Mouse (Mus musculus) lung, postnatal 0 days (tissue): Measurements from ENCODE around the gene Rel. TPM values are rescaled to one million over a fixed set of nuclear protein-coding genes. Genes with fewer than 3 reads are reported as not detected.
"Not testable (repeated sequence)": the region's sequence is repeated elsewhere in the genome, so short reads cannot be mapped to it uniquely, and the experiment has no call there.

Source experiments
- ATAC-seq: fragments of 200-750 bp; cut with Nextera tagmentation; 2 replicates; pipeline ENCODE4 v1.8.0; 2017; ENCODE audit warnings: moderate library complexity
- DNase-seq: peaks from one replicate; pipeline ENCODE4 v3.0.0-alpha.2; 2016; ENCODE audit warnings: low spot score
- H3K27ac ChIP-seq: fragments of 300-500 bp; sonication (generic); 2 replicates; pipeline ENCODE4 v1.5.1; 2014; ENCODE audit warnings: antibody characterized with exemption, mild to moderate bottlenecking, low read length, mixed read lengths
- H3K27me3 ChIP-seq: fragments of 300-500 bp; sonication (generic); replicated peaks from 2 replicates; pipeline ENCODE4 v1.6.1; 2014; ENCODE audit warnings: low read length, mixed read lengths; ENCODE audit not compliant: insufficient read depth
- H3K36me3 ChIP-seq: fragments of 300-500 bp; sonication (generic); 2 replicates; pipeline ENCODE4 v1.6.1; 2014; ENCODE audit warnings: low read length, mixed read lengths; ENCODE audit not compliant: insufficient read depth
- H3K4me1 ChIP-seq: fragments of 300-500 bp; sonication (generic); 2 replicates; pipeline ENCODE4 v1.6.1; 2014; ENCODE audit warnings: antibody characterized with exemption, low read depth, low read length, mixed read lengths; ENCODE audit not compliant: insufficient read depth
- H3K4me2 ChIP-seq: fragments of 300-500 bp; sonication (generic); replicated peaks from 2 replicates; pipeline ENCODE4 v1.6.1; 2014; ENCODE audit warnings: low read depth, mild to moderate bottlenecking, low read length, moderate library complexity, mixed read lengths
- H3K4me3 ChIP-seq: fragments of 300-500 bp; sonication (generic); 2 replicates; pipeline ENCODE4 v1.5.1; 2014; ENCODE audit warnings: low read depth, low read length
- H3K9ac ChIP-seq: fragments of 300-500 bp; sonication (generic); replicated peaks from 2 replicates; pipeline ENCODE4 v1.6.1; 2014; ENCODE audit warnings: low read depth, mild to moderate bottlenecking
- H3K9me3 ChIP-seq: fragments of 300-500 bp; sonication (generic); 2 replicates; pipeline ENCODE4 v1.6.1; 2016; ENCODE audit warnings: low read length, mixed read lengths
- CTCF ChIP-seq: IDR thresholded peaks from 2 replicates; pipeline ENCODE4 v1.5.1; 2016; ENCODE audit warnings: antibody characterized with exemption, mild to moderate bottlenecking
- EP300 ChIP-seq: IDR thresholded peaks from 2 replicates; pipeline ENCODE4 v1.6.1; 2016; ENCODE audit warnings: antibody characterized with exemption, mild to moderate bottlenecking, control low read depth
- WGBS: fragments of 180-500 bp; shearing (Covaris S2); extraction: QIAGEN DNeasy Blood & Tissue Kit; methylation state at CpG from one replicate; pipeline ENCODE4 v1.1.7; 2014; 5-methylcytosine and 5-hydroxymethylcytosine counted together
- polyA plus RNA-seq: library from polyadenylated mRNA; unstranded; fragments of >200 nt; fragmentation: Nextera tagmentation; extraction: Ambion mirVana; gene quantifications from 2 replicates; pipeline ENCODE4 v1.2.1, GENCODE M21; 2015

The Rel gene
- polyA plus RNA-seq, 1 experiment from 2014 or later, result 1.1 TPM

DNA sequence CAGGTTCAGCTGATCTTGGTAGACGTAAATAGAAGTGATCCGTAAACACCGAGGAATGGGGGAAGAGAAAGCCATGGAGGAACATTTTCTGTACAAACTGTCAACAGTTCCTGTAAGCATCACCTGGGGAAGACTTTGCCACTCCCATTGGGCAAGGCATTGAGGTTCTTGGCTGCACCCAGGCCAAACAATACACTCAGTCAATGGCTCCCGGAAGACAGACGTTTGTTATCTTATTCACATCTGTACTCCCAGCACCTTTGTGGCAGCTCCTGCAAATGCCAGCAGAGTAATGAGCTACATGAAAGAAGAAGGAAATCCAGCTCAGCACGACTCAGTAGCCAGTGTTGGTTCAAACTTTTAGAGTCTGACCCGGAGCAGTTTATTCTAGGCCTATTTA is 31.1 kb upstream of the Rel start:
- ATAC-seq, result no peak
- no peaks in the 10 kb centered on the region for H3K27me3 ChIP-seq

DNA sequence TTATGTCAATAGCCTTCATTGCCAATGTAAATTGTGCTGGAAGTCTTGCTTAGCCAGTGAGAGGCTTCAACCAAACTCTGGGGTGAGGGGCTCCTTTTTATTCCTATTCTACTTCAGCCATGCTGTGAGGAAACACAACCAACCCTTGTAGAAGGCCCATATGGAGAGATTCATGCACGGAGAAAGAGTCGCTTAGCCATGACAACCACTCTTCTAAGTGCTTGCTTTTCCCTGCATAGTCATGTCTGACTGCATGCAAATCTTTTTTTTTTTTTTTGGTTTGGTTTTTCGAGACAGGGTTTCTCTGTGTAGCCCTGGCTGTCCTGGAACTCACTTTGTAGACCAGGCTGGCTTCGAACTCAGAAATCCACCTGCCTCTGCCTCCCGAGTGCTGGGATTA is 12.9 kb upstream of the Rel start:
- H3K9me3 ChIP-seq, H3K27me3 ChIP-seq, DNase-seq, H3K27ac ChIP-seq, H3K36me3 ChIP-seq, H3K9ac ChIP-seq, H3K4me1 ChIP-seq, ATAC-seq, H3K4me2 ChIP-seq, H3K4me3 ChIP-seq: not testable (repeated sequence)
- 86% methylated on average over 5 of the region's 5 CpGs for WGBS

More for the DNA sequence above, 31.1 kb upstream of the Rel start:
- H3K27ac ChIP-seq, result no peak overlapping the region
- no peak for DNase-seq
- TF ChIP-seq CTCF, result no peak
- TF ChIP-seq EP300, result no peak
- H3K9ac ChIP-seq, result no peak overlapping the region
- no peaks in the 10 kb centered on the region for H3K36me3 ChIP-seq
- no peaks in the 10 kb centered on the region for H3K9me3 ChIP-seq
- H3K4me3 ChIP-seq, result no peak overlapping the region
- no peaks in the 10 kb centered on the region for H3K4me1 ChIP-seq
- H3K4me2 ChIP-seq, result no peak overlapping the region
- WGBS, result 51% methylated on average over 7 of the region's 7 CpGs

DNA sequence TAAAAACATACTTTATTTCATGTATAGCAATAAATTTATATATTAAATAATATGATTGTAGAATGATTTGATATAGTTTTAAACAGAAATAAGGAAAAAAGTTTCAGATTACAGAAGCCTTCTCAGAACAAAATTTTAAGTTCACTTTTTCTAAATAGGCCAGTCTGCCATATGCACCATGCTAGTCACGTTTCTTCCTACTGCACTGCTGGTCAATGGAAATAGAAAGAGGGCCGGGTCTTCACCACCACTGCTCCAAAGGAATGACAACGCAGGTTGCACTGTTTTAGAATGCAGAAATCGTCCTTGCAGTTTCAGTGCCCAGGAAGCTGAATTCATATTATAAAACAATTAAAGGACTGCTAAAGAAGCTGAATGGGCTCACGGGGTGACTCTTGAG is 12.3 kb upstream of the Rel start:
- WGBS, result 84% methylated on average over 5 of the region's 5 CpGs
- no peak overlapping the region for H3K4me2 ChIP-seq
- TF ChIP-seq CTCF (no peak), EP300 (no peak)
- H3K36me3 ChIP-seq, result no peaks in the 10 kb centered on the region
- H3K27me3 ChIP-seq, result no peaks in the 10 kb centered on the region
- H3K9me3 ChIP-seq, result no peaks in the 10 kb centered on the region
- no peak overlapping the region for H3K9ac ChIP-seq
- DNase-seq (no peak), ATAC-seq (no peak)
- no peaks in the 10 kb centered on the region for H3K4me1 ChIP-seq
- no peak overlapping the region for H3K4me3 ChIP-seq
- no peak overlapping the region for H3K27ac ChIP-seq

DNA sequence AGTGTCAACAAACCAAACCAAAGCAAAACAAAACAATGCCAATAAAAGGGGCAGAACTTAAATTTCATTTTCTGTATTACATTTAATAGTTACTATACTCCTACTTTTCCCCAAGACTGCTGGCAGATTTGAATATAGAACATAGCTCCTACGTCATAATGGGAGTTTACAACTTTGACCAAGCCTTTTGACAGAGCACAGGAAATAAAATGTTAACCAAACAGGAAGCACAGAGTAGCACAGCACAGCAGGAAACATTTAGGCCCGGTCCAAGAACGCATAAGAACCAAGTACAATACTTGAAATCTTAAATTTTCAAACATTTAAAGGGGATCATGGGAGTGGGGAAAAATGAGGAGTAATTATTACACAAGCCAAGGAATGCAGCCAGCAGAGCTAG is 11.3 kb upstream of the Rel start:
- WGBS, result 40% methylated on average over 3 of the region's 3 CpGs
- Histone ChIP-seq H3K36me3 (no peaks in the 10 kb centered on the region), H3K9me3 (no peaks in the 10 kb centered on the region), H3K27ac (no peak overlapping the region), H3K4me1 (no peaks in the 10 kb centered on the region), H3K4me3 (no peak overlapping the region), H3K4me2 (no peak overlapping the region), H3K9ac (no peak overlapping the region), H3K27me3 (no peaks in the 10 kb centered on the region)
- ATAC-seq (peak; percentile 54; the same call in 1 of the 2 replicates), DNase-seq (peak; percentile 19)
- TF ChIP-seq EP300 (no peak), CTCF (no peak)

DNA sequence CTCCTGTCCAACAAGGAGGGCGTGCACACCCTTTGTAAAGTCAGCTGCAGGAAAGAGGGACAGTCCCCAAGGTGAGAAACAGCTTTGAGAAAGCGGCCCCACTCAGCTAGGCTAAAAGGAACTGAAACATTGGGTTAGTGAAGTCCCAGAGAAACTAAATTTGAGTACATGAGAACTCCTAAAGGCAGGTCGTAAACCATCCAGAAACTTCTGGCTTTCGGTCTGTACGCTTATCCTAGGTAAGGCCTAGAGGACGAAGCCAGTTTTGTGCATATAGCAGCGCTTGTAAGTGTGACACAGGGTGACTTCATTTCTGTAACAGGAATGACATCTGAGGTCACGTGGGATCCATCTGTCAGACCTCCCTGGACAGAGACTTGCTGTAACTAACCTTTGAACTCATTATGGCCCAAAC is 8.0 kb upstream of the Rel start:
- DNase-seq, result no peak
- TF ChIP-seq CTCF, result no peak
- TF ChIP-seq EP300, result no peak
- Histone ChIP-seq H3K9ac (no peak overlapping the region), H3K9me3 (no peaks in the 10 kb centered on the region), H3K4me1 (no peaks in the 10 kb centered on the region), H3K4me3 (no peak overlapping the region), H3K4me2 (no peak overlapping the region), H3K27me3 (no peaks in the 10 kb centered on the region), H3K27ac (no peak overlapping the region), H3K36me3 (no peaks in the 10 kb centered on the region)
- WGBS, result 87% methylated on average over 8 of the region's 8 CpGs
- ATAC-seq, result no peak

DNA sequence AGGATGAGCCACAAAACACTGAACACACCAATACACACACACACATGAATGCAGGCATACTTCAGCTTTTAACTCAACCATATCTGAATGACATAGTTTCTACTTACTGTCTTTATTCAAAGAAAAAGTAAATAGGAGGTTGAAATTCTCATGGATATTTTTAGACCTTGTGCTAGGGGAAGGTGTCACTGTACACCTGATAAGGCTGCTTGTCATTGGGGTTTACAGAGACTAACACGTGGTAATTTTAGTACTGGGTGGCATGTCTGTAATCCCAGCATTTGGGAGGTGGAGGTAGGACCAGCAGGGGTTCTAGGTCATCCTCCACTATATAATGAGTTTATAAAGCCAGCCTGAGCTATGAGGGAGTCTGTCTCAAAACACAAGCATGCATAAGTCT is 1.7 kb upstream of the Rel start:
- H3K9ac ChIP-seq, result no peak overlapping the region
- DNase-seq (no peak), ATAC-seq (no peak)
- 0 out of 2 replicates have a peak, but pooled peaks cover 3% of the 10 kb centered on the region for H3K4me1 ChIP-seq
- WGBS, result 31% methylated on average over 1 of the region's 1 CpGs
- H3K36me3 ChIP-seq, result no peaks in the 10 kb centered on the region
- H3K27ac ChIP-seq, result no peak overlapping the region
- no peak overlapping the region for H3K4me3 ChIP-seq
- no peaks in the 10 kb centered on the region for H3K27me3 ChIP-seq
- H3K9me3 ChIP-seq, result no peaks in the 10 kb centered on the region
- no peak overlapping the region for H3K4me2 ChIP-seq
- no peak for TF ChIP-seq EP300
- TF ChIP-seq CTCF, result no peak

DNA sequence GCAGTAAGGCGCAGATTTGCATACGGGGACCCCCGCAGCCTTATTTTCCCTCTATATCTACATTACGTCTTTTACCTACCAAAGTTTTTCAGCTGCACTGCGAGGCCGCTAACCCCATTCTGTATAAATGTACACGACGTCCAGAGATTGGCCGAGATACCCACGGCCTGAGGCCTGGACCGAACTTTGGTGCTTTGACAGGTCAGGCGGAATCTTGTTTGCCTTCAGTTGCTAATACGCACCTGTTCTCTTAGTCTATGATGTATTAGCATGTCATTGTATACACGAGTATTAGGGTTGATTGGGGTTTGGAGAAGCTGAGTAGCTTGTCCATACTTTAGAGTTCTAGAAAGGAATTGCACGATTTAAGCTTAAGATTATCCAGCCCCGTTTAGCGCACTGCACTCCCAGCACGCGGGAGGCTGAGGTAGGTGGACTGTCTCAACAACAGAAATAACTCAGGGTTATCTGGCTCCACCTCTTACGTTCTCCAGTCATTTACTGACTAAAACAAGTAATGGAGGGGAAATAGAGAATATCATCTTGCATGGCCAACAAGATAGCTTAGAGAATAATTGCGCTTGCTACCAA is 832 bp upstream of the Rel start:
- Histone ChIP-seq H3K9me3 (no peaks in the 10 kb centered on the region), H3K4me3 (peak overlapping the region; percentile 78), H3K4me1 (0 out of 2 replicates have a peak, but pooled peaks cover 3% of the 10 kb centered on the region), H3K27ac (peak overlapping the region; percentile 98), H3K4me2 (peak overlapping the region; percentile 74), H3K27me3 (no peaks in the 10 kb centered on the region), H3K9ac (peak overlapping the region; percentile 76), H3K36me3 (no peaks in the 10 kb centered on the region)
- DNase-seq (no peak), ATAC-seq (peak; percentile 0; the same call in 1 of the 2 replicates)
- TF ChIP-seq CTCF (no peak), EP300 (no peak)
- WGBS, result 8% methylated on average over 21 of the region's 21 CpGs
